Mouse (Mus musculus) retina, postnatal 7 days (tissue): ENCODE data around the gene Zfp319.

ENCODE experiments used
- DNase-seq: peaks from one replicate; pipeline ENCODE4 v3.0.0-alpha.2; 2012; ENCODE audit warnings: low read depth, low spot score

Zfp319 gene

GRCm38 (mm10) chr8:95310342-95310970 is 21.3 kb downstream of the Zfp319 start, which contains the start of gene Tepp:
Gene Tepp (plus strand): TSS chr8:95310566.
- DNase-seq: peak; percentile 51

GRCm38 (mm10) chr8:95306431-95306830 is 25.3 kb downstream of the Zfp319 start, which contains the start of gene Cngb1:
Gene Cngb1 (minus strand): TSS chr8:95306585.
- peak; percentile 76 for DNase-seq

GRCm38 (mm10) chr8:95305526-95305925 is 26.2 kb downstream of the Zfp319 start:
- DNase-seq: no peak

DNA sequence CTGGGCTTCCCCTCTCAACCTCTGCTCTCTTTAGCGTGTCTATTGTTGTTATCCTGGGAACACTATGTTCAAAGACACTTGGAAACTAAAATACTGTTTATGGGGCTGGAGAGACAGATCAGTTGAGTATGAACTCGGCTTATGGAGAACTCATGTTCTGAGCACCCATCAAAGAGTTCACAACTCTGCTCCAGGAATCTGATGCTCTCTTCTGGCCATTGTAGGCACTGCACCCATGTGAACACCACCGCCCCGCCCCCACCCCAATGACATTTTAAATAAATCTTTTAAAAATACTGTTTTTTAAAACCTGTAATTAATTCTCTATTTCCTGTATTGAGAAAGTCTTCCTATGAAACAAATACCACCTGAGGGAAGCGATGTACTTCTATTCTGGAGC is 29.3 kb downstream of the Zfp319 start:
- DNase-seq: no peak

GRCm38 (mm10) chr8:95293891-95294290 is 37.9 kb downstream of the Zfp319 start:
- no peak for DNase-seq

DNA sequence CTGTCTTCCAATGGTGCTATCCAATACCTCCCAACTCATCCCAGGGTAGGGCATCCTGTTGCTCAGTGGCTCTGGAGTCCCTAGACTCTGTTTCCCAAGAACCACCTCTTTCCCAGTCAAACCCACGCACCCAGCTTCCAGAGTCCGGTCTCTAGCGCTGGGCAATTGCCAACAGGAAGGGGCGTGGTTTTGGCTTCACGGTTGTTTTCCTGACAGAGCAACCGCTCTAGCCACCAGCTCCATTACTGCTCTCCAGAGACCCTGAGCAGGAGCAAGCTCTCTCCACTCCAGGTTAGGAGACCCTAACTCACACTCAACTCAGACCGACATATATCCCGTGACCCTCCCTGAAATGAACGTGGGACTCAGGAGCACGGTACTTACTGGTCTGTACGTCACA is 38.6 kb downstream of the Zfp319 start:
- DNase-seq: no peak

- DNase-seq: no peak
Observed at GRCm38 (mm10) chr8:95289066-95289650, 42.6 kb downstream of the Zfp319 start.

DNA sequence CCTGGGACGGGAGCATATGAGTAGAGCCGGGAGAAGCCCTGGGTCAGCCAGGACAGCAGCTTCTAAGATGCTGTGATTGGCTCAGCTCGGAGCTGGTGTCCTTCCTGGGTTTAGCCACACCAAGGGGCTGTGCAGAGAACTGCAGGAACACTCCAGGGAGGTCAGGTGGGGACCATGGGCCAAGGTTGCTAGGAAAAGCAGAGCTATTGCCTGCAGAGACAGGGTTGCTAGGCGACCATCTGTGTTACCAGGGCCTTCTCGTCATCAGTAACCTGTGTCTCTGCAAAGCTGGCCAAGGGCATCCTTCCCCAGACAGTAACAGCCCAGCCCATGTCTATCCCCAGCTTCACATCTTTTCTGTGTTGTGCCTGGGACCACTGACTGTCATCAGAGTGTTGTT is 50.3 kb downstream of the Zfp319 start:
- no peak for DNase-seq
